Mouse (Mus musculus): Measurements from ENCODE around the gene Sphk2. TPM values are rescaled to one million over a fixed set of nuclear protein-coding genes. Genes with fewer than 3 reads are reported as not detected.

The Sphk2 gene
- polyA plus RNA-seq, 1 experiment from 2014 or later = 23.9 TPM

DNA sequence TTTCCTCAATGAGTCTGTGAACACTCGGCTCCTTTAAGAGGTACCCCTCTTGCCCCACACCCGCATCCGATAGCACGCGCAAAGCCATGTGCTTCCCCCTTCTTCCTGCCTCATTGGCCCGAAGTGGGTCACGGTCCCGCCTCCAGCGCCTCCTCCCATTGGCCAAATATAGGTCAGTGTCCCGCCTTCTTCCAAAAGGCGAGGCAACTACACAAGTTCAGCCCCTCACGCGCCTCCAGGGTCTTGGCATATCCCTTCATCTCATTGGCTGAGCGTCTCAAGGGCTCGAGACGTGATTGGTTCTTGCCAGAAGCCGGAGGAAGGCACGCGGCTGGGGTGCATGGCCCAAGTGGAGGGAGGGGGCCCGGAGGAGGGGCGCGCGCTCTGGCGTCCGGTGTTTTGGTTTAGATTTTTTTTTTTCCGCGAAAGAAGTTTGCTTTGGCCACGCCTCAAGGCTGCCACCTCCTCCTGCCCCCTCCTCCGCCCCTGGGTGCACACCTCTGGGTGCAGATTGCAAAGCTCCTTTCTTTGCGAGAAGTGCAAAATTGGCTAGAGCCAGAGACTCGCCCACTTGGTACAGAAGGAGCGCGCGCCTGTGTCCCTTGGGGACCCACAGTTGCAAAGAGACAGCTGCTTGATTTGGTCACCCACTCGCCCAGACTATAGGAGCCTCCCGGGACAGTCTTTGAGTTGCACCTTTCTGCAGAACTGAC, 12.9 kb downstream of the Sphk2 start, which contains the start of gene Dbp:
Dbp (plus strand) TSS at position 359 of the 713 bp plus-strand sequence.
- peaks cover 43% of the 10 kb centered on the region for H3K4me1 ChIP-seq (ENCODE audit: control insufficient read depth, insufficient read depth, low read length)
- peak within 1 kb of the TSS; percentile 84 for H3K9ac ChIP-seq (ENCODE audit: low read depth, low read length)
- H3K4me2 ChIP-seq (replicated peaks; ENCODE audit: low read depth, low read length) = peak within 1 kb of the TSS; percentile 93
- under 1% methylated on average over 36 of the region's 36 CpGs for WGBS
- peak; percentile 87 for ATAC-seq (ENCODE audit: low FRiP score, low TSS enrichment)
- H3K27me3 ChIP-seq (ENCODE audit: control insufficient read depth, insufficient read depth, low read length) = no peaks in the 10 kb centered on the region; the same call in none of the 2 replicates
- peak within 1 kb of the TSS; percentile 79 for H3K27ac ChIP-seq (ENCODE audit: low read depth, low read length)
- H3K9me3 ChIP-seq (ENCODE audit: control insufficient read depth, low read length) = no peaks in the 10 kb centered on the region
- H3K4me3 ChIP-seq (ENCODE audit: low read length) = peak within 1 kb of the TSS; percentile 64
- H3K36me3 ChIP-seq (ENCODE audit: control insufficient read depth, insufficient read depth, low read length) = no peaks in the 10 kb centered on the region; the same call in 1 of the 2 replicates

DNA sequence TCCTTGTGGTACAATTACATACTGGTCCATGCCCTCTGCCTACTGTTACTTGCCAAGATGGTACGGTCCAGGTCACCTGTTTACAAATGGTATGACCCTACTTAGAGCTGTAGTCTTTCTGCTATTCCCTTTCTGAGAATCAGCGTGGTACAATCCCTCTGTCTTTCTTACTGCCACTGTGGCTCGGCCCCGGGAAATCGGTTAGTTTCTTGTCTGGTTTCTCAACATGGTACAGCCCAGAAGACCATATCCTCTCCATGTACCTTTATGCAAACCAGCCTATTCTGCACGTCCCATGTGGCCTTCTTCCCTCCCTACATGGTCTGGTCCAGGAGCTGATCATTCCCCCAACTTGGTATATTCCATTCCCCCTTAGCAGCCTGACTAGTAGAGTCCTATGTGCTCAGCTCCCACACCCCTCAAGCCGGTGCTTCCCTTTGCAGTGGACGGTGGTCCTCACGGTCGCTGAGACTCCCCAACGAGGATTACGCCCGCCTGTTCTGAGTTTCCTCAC, 13.7 kb downstream of the Sphk2 start:
- peak; percentile 22 for ATAC-seq (ENCODE audit: low FRiP score, low TSS enrichment)
- peaks cover 45% of the 10 kb centered on the region for H3K4me1 ChIP-seq (ENCODE audit: control insufficient read depth, insufficient read depth, low read length)
- H3K9ac ChIP-seq (ENCODE audit: low read depth, low read length) = peak overlapping the region; percentile 54; the same call in 1 of the 2 replicates
- H3K4me2 ChIP-seq (replicated peaks; ENCODE audit: low read depth, low read length) = peak overlapping the region; percentile 84
- H3K4me3 ChIP-seq (ENCODE audit: low read length) = peak overlapping the region; percentile 64
- H3K27ac ChIP-seq (ENCODE audit: low read depth, low read length) = peak overlapping the region; percentile 69
- whole genome bisulfite sequencing = 2% methylated on average over 13 of the region's 13 CpGs
- H3K27me3 ChIP-seq (ENCODE audit: control insufficient read depth, insufficient read depth, low read length) = peaks cover 5% of the 10 kb centered on the region
- H3K9me3 ChIP-seq (ENCODE audit: control insufficient read depth, low read length) = no peaks in the 10 kb centered on the region
- no peaks in the 10 kb centered on the region for H3K36me3 ChIP-seq (ENCODE audit: control insufficient read depth, insufficient read depth, low read length)

DNA sequence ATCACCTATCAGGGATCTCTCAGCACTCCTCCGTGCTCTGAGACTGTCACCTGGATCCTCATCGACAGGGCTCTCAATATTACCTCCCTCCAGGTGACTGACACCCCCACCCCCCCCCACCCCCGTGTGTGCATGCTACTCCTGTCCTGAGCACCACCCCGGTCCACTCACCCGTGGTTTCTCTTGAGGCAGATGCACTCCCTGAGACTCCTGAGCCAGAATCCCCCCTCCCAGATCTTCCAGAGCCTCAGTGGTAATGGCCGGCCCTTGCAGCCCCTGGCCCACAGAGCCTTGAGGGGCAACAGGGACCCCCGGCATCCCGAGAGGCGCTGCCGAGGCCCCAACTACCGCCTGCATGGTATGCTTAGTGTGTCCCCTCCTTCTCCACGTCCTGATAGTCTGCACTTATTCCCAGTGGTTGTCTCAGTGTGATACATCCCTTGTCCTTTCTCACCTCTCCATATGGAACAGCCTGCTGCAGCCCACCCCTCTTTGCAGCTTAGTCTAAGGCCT, 14.2 kb downstream of the Sphk2 start:
- peak overlapping the region; percentile 54 for H3K9ac ChIP-seq (ENCODE audit: low read depth, low read length)
- H3K4me1 ChIP-seq (ENCODE audit: control insufficient read depth, insufficient read depth, low read length) = peaks cover 45% of the 10 kb centered on the region

DNA sequence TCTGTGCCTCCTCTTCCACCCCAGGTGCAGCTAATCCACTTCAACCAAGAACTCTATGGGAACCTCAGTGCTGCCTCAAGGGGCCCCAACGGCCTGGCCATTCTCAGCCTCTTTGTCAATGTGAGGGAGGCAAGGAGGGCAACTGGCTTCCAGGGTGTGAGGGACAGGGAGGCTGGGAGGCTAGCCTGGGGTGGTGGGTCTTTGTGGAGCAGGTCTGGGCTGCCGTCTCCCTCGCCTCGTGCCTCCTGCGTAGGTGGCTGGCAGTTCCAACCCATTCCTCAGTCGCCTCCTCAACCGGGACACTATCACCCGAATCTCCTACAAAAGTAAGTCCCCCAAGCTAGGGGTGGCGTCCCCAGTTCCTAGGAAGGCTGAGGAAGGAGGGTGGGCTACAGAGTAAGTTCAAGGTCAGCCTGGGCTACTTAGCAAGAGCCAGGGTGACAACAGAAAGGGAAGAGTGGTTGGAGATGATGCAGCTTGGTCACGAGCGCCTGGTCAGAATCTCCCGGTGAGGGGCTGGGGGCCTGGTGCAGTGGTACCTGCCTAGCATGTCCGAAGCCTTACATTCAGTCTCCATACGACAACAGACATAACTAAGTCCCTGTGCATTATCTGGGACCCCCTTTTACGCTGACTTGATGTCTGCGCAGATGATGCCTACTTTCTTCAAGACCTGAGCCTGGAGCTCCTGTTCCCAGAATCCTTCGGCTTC, 14.8 kb downstream of the Sphk2 start:
- no peak overlapping the region for H3K4me2 ChIP-seq (replicated peaks; ENCODE audit: low read depth, low read length)
- H3K27ac ChIP-seq (ENCODE audit: low read depth, low read length) = no peak overlapping the region
- no peak overlapping the region for H3K4me3 ChIP-seq (ENCODE audit: low read length)
- H3K9me3 ChIP-seq (ENCODE audit: control insufficient read depth, low read length) = no peaks in the 10 kb centered on the region
- WGBS = 92% methylated on average over 17 of the region's 17 CpGs
- H3K4me1 ChIP-seq (ENCODE audit: control insufficient read depth, insufficient read depth, low read length) = peaks cover 39% of the 10 kb centered on the region
- no peak for ATAC-seq (ENCODE audit: low FRiP score, low TSS enrichment)
- H3K27me3 ChIP-seq (ENCODE audit: control insufficient read depth, insufficient read depth, low read length) = peaks cover 12% of the 10 kb centered on the region
- H3K36me3 ChIP-seq (ENCODE audit: control insufficient read depth, insufficient read depth, low read length) = no peaks in the 10 kb centered on the region
- H3K9ac ChIP-seq (ENCODE audit: low read depth, low read length) = no peak overlapping the region

More for the DNA sequence above, 14.2 kb downstream of the Sphk2 start:
- 49% methylated on average over 12 of the region's 12 CpGs for WGBS
- no peaks in the 10 kb centered on the region for H3K9me3 ChIP-seq (ENCODE audit: control insufficient read depth, low read length)
- no peaks in the 10 kb centered on the region for H3K36me3 ChIP-seq (ENCODE audit: control insufficient read depth, insufficient read depth, low read length)
- ATAC-seq (ENCODE audit: low FRiP score, low TSS enrichment) = no peak
- H3K4me3 ChIP-seq (ENCODE audit: low read length) = peak overlapping the region; percentile 64
- H3K27ac ChIP-seq (ENCODE audit: low read depth, low read length) = peak overlapping the region; percentile 69
- peak overlapping the region; percentile 84 for H3K4me2 ChIP-seq (replicated peaks; ENCODE audit: low read depth, low read length)
- H3K27me3 ChIP-seq (ENCODE audit: control insufficient read depth, insufficient read depth, low read length) = peaks cover 8% of the 10 kb centered on the region

DNA sequence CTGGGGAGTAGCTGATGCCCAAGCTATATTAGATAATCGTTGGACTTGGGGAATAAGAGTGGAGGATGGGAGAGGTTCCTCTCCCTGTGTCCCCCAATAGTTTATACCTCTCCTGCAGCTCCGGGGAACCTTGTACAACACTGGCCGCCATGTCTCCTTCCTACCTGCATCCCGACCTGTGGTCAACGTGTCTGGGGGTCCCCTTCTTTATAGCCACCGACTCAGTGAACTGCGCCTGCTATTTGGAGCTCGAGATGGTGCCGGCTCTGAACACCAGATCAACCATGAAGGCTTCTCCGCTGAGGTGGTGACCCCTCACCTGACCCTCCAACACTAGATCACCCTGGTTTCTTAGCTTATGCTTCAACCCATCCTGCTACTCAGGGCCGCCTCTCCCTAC, 15.5 kb downstream of the Sphk2 start:
- H3K4me1 ChIP-seq (ENCODE audit: control insufficient read depth, insufficient read depth, low read length) = peaks cover 33% of the 10 kb centered on the region
- WGBS = 89% methylated on average over 11 of the region's 11 CpGs
- no peak for ATAC-seq (ENCODE audit: low FRiP score, low TSS enrichment)

DNA sequence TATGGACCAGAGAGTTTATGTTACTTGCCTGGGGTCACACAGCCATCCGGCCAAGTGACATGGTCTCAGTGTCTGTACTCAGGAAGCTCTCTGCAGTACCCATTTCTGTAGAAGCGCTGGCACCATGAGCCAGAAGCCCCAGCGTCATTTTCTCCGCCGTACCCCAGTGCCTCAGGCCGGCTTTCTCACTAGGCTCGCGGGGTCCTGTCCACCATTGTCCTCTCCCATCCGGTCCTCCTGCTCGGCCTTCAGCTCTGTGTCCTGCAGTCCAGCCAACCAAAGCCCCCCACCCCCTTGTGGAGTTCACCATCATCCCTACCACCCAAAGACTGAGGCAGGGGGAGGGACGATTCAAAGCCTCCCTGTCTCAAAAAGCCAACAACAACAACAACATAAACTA, 16.2 kb downstream of the Sphk2 start:
- ATAC-seq (ENCODE audit: low FRiP score, low TSS enrichment) = no peak
- Histone ChIP-seq H3K4me1 (ENCODE audit: control insufficient read depth, insufficient read depth, low read length) (peaks cover 29% of the 10 kb centered on the region), H3K9me3 (ENCODE audit: control insufficient read depth, low read length) (no peaks in the 10 kb centered on the region), H3K36me3 (ENCODE audit: control insufficient read depth, insufficient read depth, low read length) (no peaks in the 10 kb centered on the region), H3K27ac (ENCODE audit: low read depth, low read length) (no peak overlapping the region), H3K4me3 (ENCODE audit: low read length) (no peak overlapping the region), H3K9ac (ENCODE audit: low read depth, low read length) (peak overlapping the region; percentile 54; the same call in 1 of the 2 replicates), H3K4me2 (replicated peaks; ENCODE audit: low read depth, low read length) (peak overlapping the region; percentile 92), H3K27me3 (ENCODE audit: control insufficient read depth, insufficient read depth, low read length) (peaks cover 12% of the 10 kb centered on the region)
- WGBS = 89% methylated on average over 11 of the region's 11 CpGs

More for the DNA sequence above, 15.5 kb downstream of the Sphk2 start:
- no peak overlapping the region for H3K4me2 ChIP-seq (replicated peaks; ENCODE audit: low read depth, low read length)
- no peaks in the 10 kb centered on the region for H3K36me3 ChIP-seq (ENCODE audit: control insufficient read depth, insufficient read depth, low read length)
- H3K4me3 ChIP-seq (ENCODE audit: low read length) = no peak overlapping the region
- peaks cover 12% of the 10 kb centered on the region for H3K27me3 ChIP-seq (ENCODE audit: control insufficient read depth, insufficient read depth, low read length)
- no peak overlapping the region for H3K9ac ChIP-seq (ENCODE audit: low read depth, low read length)
- H3K27ac ChIP-seq (ENCODE audit: low read depth, low read length) = no peak overlapping the region
- no peaks in the 10 kb centered on the region for H3K9me3 ChIP-seq (ENCODE audit: control insufficient read depth, low read length)

DNA sequence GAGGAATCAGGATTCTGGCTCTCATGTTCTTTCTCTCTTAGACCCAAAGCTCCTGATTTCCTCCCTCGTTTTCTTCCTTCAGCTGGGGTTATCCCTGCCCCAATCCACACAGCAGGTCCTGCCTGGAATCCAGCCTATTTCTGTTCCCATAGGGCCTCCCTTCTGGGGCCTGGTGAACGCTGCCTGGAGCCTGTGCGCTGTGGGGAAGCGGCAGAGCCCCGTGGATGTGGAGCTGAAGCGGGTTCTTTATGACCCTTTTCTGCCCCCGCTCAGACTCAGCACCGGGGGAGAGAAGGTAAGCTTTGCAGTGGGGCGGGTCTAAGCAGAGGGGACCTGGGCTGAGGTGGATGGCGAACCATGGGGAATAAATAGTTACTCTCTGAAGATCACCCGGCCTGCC, 16.7 kb downstream of the Sphk2 start:
- H3K9ac ChIP-seq (ENCODE audit: low read depth, low read length) = peak overlapping the region; percentile 54
- peak overlapping the region; percentile 22 for H3K4me3 ChIP-seq (ENCODE audit: low read length)
- H3K27ac ChIP-seq (ENCODE audit: low read depth, low read length) = peak overlapping the region; percentile 30; the same call in 1 of the 2 replicates
- H3K36me3 ChIP-seq (ENCODE audit: control insufficient read depth, insufficient read depth, low read length) = no peaks in the 10 kb centered on the region
- 30% methylated on average over 11 of the region's 11 CpGs for WGBS
- ATAC-seq (ENCODE audit: low FRiP score, low TSS enrichment) = no peak
- no peaks in the 10 kb centered on the region for H3K9me3 ChIP-seq (ENCODE audit: control insufficient read depth, low read length)
- peaks cover 12% of the 10 kb centered on the region for H3K27me3 ChIP-seq (ENCODE audit: control insufficient read depth, insufficient read depth, low read length)
- peaks cover 29% of the 10 kb centered on the region for H3K4me1 ChIP-seq (ENCODE audit: control insufficient read depth, insufficient read depth, low read length)
- peak overlapping the region; percentile 92 for H3K4me2 ChIP-seq (replicated peaks; ENCODE audit: low read depth, low read length)

DNA sequence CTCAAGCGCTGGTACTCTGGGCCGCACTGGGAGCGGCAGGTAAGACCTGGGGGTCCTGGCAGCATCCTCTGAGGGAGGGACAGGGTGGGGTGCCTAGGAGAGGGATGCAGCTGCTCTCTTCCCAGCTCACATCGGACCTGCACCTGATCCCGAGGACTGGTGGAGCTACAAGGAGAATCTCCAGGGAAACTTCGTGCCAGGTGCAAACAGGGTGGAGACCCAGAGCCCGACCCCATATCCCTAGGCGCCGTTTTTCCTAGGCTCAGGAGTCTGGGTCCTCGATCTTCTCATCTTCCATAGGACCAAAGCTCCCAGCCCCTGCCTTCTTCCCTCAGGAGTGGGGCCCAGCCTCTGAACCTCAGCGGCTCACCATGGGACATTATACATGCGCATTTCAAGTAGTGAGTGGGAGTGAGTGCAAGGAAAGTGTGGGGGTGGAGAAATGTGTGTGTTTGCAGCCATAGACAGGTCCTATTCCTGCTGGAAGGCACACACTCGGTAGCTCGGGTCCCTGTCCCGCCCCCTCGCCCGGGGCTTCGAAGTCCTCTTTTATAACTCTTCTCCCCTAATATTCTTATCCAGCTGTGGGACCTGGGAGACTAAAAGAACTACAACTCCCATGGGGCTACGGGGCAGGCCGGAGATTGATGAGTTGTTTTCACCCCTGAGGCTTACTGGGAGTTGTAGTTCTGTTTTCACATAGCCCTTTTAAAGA, 17.3 kb downstream of the Sphk2 start:
- under 1% methylated on average over 20 of the region's 20 CpGs for WGBS
- Histone ChIP-seq H3K4me2 (replicated peaks; ENCODE audit: low read depth, low read length) (peak overlapping the region; percentile 92), H3K36me3 (ENCODE audit: control insufficient read depth, insufficient read depth, low read length) (no peaks in the 10 kb centered on the region), H3K27me3 (ENCODE audit: control insufficient read depth, insufficient read depth, low read length) (peaks cover 12% of the 10 kb centered on the region), H3K4me1 (ENCODE audit: control insufficient read depth, insufficient read depth, low read length) (peaks cover 23% of the 10 kb centered on the region), H3K9ac (ENCODE audit: low read depth, low read length) (peak overlapping the region; percentile 54), H3K27ac (ENCODE audit: low read depth, low read length) (no peak overlapping the region), H3K9me3 (ENCODE audit: control insufficient read depth, low read length) (no peaks in the 10 kb centered on the region), H3K4me3 (ENCODE audit: low read length) (peak overlapping the region; percentile 44)
- ATAC-seq (ENCODE audit: low FRiP score, low TSS enrichment) = peak; percentile 12; the same call in 1 of the 2 replicates

Data from kidney, embryonic 14.5 days (tissue).